Mouse (Mus musculus) mesoderm, embryonic 11.5 days (tissue): Measurements from ENCODE around the gene Klk12.

Experiments
- DNase-seq: peaks from one replicate; pipeline ENCODE4 v3.0.0-alpha.2; 2012; ENCODE audit warnings: low read depth, low spot score

Klk12 gene

DNA sequence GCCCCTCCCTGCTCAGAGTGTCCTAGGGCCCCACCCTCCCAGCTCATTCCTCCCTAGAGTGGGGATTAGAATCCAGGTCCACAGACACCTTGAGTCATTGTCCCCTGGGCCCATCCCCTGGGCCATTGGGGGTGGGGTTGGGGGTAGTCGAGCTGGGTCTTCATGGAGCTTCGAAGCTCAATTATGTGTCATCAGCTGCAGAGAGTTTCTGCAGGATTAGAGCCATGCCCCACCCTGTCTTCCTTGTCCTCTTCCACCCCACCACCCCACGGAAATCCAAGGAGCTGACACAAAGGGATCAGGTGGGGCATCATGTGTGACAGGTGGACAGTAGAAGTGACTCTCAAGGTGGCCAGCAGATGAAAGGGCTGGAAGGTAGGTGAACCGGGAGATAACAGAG lies at the start of gene Klk12:
Klk12 (plus strand) TSS at position 301 of the 400 bp plus-strand sequence.
- no peak for DNase-seq

DNA sequence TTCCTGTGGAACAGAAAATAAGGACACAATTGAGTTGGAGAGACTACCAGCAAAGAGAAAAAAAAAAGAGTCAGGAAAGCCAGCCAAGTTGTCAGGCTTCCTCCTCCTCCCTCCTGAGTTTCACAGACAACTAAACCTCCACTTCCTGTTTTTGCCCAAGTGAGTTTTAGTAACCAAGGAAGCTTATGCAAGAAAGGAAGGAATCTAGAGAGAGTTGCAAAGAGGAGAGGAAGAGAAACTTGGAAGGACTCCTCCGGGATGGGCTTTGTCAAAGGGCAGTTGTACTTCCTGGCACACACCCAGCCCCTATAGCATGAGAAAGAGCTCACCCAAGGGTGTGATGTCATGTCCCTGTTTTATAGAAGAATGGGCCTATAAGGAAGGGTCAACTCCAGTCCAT lies 20.9 kb upstream of the Klk12 start:
- DNase-seq = no peak

DNA sequence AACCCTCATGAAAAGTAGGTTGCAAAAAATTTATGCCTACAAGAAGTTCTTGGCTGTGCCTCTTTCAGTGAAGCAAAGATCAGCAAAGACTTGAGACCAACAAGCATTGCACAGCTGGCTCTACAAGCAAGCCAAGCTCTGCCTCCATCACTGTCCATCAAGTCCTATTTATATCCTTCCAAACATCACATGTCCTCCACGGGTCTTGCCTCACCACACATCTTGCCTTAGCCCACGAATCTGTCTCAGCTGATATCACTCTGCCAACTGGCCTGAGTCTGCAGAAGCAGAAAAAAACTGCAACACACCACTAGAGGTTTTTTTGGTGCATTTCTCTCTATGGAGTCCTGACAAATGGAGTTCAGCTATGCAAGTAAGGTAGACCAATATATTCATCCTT lies 15.9 kb upstream of the Klk12 start:
- DNase-seq = no peak

DNA sequence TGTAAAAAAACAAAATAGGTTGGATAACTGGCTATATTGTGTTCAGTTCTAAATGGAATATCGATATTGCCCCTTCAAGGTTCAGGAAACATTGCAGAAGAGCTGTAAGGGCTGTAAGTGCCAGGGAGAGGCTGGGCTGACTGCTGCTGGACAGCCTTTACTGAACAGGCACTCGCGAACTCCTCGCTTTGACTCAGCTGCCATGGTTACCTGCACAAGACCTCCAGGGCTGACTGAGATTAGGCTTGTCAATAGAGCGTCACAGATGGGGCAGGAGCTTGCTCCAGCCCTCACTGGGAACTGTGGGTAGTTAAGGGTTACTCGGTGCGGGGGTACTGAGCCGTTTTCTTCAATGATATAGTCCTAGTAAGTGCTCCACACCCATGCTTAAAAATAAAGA lies 2.2 kb upstream of the Klk12 start:
- no peak for DNase-seq

DNA sequence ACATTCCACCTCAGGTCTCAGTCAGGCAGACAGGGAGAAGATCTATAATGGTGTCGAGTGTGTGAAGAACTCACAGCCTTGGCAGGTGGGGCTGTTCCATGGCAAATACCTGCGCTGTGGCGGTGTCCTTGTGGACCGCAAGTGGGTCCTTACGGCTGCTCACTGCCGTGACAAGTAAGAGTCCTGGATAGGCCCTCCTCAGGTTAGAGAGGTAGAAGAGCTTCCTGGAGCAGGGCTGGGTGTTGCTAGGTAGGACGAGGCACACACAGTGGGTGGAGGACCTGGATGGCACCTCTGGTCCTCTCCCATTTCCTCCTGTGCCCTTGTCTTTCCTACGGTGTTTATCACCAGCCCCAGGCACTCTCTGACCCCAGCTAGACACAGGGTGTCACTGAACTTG lies 939 bp downstream of the Klk12 start:
- DNase-seq = no peak

DNA sequence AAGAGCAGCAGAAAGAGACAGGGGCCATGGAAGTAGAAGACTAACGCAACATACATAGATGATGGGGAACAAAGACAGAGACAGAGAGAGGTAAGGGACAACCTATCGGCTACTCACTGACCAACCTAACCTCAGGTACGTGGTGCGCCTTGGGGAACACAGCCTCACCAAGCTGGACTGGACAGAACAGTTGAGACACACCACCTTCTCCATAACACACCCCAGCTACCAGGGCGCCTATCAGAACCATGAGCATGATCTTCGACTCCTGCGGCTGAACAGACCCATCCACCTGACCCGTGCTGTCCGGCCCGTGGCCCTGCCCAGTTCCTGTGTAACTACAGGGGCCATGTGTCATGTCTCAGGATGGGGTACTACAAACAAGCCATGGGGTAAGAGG lies 2.0 kb downstream of the Klk12 start:
- DNase-seq = no peak

DNA sequence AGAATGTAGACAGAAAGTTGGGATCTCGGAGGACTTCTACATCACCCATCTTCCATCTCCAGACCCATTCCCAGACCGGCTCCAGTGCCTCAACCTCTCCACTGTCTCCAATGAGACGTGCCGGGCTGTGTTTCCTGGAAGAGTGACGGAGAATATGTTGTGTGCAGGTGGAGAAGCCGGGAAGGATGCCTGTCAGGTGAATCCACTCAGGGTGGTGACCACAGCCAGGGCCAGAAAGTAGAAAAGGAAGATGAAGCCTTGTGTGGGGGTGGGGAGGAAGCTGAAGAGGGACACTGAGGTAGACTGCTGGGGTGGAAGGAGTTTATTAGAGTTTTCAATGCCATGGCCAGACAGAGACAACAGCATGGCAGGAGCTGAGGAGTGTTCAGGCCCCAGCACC lies 3.2 kb downstream of the Klk12 start:
- DNase-seq = no peak

DNA sequence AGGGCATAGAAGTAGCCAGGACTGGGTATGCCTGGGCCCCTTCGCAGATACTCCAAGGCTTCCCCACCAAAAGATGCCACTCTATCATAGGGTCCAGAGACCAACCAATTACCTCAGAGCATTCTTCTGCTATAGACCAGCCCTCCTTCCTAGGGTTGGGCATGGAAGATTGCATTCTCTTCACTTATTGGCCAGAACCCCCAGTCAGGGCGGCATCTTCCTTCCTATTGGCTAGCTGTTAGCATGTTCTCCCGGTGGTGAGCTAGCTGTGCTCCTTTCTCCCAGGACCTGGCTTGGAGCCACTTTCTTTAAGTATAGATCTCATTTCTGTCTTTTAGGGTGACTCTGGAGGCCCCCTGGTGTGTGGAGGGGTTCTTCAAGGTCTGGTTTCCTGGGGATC lies 4.2 kb downstream of the Klk12 start:
- no peak for DNase-seq

DNA sequence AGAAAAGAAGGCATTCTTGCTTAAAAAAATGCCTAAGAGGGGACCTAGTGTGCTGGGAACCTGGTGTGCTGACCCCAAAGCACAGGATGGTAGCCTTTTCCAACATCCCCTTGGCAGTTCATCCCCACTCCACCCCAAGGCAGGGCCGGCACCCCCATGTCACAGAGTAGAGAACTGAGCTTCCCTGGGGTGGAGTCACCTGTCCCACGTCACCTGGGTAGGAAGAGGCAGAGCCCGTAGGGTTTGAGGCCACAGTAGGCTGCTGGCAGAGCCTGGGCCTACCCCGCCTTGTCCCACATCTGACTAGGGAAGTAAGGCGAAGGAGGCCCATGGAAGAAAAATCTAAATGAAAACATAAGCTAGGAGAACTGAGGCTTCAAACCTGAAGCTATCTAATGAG lies 5.7 kb downstream of the Klk12 start, which contains the start of gene Klk11:
Klk11 (plus strand) TSS at position 241 of the 400 bp plus-strand sequence.
- DNase-seq = no peak

DNA sequence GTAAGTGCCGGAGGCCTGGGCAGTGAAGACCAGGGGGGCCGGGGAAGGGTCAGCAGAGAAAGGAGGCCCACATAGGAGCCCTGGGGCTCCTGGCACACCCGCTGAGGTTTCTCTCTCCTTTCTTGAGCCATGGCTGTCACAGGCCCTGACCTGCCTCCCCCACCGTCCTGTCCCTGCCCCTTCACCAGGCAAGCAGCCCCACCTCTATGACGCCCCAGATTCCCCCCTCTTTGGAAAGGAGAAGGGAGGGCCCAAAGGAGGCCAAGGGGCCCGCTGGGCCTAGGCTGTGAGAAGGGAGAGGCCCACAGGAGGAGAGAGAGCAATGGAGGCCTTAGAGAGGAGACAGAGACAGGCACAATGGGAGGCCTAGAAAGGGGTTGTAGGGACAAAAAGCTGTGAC lies 6.1 kb downstream of the Klk12 start:
- no peak for DNase-seq

DNA sequence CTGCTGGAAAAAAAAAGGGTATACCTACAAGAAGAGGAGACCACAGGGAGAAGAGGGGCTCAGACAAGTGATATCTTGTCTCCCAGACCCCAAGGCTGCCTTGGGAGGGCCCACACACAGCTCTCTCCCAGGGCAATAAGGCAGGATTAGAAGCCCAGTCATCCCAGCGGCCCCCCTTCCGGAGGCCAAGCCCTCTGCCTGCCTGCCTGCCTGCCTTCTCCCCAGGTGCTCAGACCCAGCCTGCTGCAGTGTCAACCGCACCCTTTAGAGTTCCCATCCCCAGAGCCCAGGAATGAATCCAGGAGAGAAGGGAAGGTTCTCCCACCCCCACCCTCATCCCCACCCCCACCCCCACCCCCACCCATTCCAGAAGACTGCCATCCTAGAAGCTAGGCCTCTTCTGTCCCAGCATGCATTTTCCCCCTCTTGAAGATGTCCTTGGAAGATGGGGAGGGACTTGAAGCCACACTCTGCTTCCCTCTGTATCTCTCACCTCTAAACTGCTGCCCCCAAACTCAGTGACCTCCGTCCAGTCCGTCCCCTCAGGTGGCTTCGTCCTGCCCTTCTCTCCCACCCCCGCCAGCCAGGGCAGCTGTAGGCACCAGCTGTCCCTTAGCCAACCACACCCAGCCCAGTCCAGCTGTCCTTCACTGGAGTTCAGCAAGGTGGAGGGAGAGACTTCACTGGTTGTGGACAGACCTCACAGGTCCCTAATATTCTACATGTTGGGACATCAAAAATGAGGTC lies 6.8 kb downstream of the Klk12 start:
- no peak for DNase-seq

DNA sequence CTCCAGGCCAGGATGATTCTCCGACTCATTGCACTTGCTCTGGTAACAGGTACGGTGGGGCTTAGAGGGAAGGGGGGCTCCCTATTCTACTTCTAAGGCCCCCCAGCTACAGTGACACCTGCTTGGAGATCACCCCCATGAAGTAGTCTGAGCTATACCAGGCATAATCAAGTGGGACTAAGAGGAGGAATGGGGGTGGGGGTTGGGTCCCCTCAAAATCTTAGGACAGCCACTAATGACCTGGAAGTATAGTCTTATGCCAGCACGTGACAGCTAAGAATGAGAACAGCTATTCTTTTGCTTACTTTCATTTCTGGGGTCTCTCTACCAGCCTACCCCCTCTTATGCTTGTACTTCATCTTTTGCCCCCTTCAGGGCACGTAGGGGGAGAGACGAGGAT lies 7.8 kb downstream of the Klk12 start:
- DNase-seq = no peak

DNA sequence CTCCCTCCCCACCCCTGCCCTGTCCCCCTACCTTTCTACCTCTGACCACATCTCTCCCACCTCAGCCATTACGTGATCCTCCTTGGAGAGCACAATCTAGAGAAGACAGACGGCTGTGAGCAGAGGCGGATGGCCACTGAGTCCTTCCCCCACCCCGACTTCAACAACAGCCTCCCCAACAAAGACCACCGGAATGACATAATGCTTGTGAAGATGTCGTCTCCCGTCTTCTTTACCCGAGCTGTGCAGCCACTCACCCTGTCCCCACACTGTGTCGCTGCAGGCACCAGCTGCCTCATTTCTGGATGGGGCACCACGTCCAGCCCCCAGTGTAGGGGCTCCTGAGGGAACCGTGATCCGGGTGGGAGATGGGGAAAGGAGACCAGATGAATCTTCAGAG lies 8.7 kb downstream of the Klk12 start:
- no peak for DNase-seq

DNA sequence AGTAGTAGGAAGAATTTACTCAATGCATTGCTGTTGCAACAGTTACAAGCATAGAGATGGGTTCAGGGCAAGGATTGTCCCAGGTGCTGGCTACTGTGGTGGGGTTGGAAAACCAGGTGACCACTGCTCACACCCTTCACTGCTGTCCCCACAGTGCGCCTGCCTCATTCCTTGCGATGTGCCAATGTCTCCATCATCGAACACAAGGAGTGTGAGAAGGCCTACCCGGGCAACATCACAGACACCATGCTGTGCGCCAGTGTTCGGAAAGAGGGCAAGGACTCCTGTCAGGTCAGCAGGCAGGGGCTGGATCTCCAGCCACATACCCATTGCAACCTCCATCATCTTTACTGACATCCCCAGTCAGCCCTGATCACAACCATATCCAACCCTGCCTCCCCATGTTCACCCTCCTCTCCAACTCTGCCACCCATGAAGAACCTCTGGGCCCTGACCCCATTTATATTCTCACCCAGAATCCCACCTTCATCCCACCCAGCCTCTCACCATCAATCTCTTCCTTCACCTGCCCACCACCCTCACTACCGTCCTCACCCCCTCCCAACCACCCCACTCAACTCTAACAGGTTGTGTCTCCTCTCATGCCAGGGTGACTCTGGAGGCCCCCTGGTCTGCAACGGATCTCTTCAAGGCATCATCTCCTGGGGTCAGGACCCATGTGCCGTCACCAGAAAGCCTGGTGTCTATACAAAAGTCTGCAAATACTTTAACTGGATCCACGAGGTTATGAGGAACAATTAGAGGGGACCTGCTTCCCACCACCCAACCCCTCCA lies 9.7 kb downstream of the Klk12 start:
- no peak for DNase-seq

DNA sequence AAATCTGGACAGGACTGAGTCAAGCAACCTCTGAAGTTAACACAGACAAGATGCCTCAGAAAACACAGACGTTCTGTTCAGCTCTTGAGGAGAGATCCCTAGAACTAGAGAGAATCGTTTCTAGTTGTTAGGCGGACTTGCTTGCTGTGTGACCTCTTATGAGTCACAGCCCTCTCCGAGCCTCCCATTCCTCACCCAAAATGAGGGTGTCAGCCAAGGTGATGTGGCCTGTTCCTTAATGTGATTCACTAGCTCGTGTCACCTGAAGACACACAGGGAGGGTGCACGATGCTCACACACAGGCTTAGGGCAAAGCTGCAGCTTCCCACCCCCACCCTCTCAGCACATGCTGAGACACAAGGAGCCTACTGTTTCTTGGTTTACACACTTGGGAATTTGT lies 11.5 kb downstream of the Klk12 start:
- no peak for DNase-seq

DNA sequence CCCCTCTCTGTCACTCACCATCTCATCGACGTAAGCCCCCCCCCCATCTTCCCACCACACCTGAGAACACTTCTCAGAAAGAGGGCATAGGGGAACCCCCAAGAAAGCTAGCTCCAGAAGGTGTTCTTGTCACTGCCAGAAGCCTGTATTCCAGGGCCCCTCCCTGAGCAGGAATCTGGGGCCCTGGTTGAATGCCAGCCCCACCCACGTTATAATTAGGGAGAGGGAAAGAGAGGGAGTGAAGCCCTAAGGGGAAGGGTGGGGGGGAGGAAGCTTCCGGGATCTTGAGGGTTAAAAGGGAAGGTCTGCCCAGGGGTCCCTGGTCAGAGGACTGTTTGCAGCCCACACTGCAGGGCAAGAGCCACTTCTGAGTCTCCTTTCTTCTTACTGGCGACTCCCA lies 12.0 kb downstream of the Klk12 start, which contains the start of gene Klk10:
Klk10 (plus strand) TSS at position 290 of the 400 bp plus-strand sequence.
- no peak for DNase-seq

DNA sequence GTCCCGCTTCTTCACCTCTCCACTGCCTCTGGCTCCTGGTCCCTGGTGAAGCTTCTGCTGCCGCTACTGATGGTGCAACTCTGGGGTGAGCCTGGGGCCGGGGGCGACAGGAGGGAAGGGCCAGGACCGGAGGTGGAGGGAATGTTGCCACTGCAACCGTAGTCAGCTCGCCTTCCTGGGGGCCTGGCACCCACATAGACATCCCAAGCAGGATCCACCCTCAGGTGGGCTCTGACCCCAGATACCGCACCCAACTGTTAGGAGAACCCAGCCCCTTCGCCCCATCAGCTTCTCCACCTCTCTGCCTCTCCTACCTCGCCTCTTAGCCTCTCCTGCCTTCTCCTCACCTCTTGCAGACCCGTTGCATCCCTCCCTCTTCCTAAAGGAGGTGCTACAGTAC lies 12.8 kb downstream of the Klk12 start:
- DNase-seq = no peak

DNA sequence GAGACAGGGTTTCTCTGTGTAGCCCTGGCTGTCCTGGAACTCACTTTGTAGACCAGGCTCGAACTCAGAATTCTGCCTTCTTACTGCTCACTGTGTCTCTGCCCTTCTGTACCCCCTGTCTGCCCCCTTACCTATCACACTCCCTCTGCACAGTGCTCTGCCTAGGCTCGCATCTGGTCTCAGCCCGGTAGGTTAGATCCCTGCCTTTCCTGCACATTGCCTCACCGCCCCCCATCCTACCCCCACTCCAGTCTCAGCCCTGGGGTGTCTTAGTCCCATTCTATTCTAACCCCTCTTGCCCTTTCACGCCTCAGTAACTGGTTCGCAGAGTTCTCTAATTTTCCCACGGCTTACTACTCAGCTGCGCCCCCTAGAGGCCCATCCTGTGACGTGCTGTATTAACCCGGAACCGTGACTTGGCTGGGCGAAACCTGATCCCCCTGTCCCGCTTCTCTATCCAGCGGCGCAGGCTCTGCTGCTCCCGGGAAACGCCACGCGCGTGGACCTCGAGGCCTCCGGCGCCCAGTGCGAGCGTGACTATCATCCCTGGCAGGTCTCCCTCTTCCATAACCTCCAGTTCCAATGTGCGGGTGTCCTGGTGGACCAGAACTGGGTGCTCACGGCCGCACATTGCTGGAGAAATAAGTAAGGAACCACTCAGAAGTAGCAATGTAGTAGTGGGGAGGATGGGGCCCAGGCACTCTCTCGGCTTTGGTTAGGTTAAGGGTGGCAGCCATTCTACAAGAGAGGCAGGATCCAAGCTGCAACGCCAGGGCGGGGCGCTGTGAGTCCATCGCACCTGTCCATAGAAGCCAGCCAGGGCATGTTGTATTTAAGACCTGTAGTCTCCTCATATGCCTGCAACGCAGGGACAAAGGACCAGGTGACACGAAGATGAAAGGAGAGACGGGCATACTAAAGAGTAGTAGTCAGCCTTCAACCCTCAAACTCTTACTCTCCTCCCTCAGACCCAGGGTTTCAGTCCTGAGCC lies 13.9 kb downstream of the Klk12 start:
- peak; percentile 90 for DNase-seq

DNA sequence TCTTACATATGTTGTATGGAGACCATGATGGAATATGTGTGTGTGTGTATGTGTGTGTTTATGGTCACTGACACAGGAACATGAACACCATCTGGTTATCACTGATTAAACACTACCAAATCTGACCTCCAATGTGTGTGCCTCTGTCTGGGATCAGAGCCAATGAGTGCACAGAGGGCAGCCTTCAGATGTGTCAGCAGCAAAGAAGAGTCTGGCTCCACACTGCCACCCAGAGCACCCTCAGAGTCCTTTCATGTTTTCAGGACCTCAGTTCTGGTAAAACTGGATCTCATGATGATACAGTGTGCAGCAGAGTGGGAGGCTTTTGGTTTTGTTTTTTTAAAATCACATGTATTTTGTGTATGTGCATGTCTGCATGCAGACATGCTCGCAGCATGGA lies 16.6 kb downstream of the Klk12 start:
- DNase-seq = no peak

DNA sequence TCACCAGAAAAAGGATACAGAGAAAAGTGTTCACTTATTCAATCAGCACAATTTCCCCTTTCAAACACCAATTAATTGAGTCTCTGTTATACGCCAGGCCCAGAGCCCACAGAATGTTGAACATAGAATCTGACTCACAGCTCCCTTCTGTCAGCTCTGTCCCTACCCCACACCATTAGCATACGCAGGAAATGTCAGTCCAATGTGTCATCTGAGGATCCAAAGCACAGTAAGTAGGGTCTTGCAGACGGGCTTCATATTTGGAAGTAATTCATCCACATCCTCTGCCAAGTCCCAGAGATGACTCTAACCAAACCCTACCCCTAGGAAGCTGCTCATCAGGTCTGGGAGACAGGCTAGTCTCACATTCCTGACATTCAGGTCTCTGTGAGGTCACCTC lies 19.4 kb downstream of the Klk12 start:
- no peak for DNase-seq

DNA sequence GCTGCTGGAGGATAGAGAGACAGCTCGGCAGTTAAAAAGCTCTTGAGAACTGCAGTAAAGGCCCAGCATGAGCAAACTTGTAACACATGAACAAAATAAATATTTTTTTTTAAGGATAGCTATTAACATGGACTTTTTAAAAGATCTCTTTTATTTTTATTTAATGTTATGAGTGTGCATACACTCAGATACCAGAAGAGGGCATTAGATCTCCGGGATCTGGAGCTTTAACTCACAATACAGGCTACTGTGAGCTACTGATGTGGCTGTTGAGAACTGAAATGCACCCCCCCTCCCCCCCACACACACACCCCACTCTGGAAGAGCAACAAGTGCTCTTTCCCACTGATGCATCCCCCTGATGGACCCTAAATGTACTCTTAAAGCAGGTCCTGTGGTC lies 20.6 kb downstream of the Klk12 start:
- no peak for DNase-seq

DNA sequence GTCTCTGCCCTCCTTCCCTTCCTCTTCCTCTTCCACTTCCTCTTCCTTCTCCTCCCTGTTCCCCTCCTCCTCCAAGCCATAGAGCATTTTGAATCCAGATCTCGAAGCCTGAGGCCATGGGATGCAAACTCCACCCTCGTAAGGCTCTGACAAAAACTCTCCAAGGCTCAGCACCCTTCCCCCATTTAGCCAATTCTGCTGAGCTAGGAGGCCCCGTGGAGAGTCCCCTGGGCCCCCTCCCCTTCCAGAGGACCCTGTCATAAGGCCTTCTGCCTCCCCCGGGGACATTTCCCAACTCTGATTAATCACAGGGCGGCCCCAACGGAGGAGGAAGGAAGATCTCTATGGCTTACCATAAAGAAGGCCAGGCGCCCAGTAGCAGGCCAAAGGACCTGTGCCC lies 22.9 kb downstream of the Klk12 start, which contains the start of gene Klk9:
Klk9 (plus strand) TSS at position 301 of the 400 bp plus-strand sequence.
- DNase-seq = no peak
